ENCODE assay signal across 19 mouse cellular contexts in the genomic region with DNA sequence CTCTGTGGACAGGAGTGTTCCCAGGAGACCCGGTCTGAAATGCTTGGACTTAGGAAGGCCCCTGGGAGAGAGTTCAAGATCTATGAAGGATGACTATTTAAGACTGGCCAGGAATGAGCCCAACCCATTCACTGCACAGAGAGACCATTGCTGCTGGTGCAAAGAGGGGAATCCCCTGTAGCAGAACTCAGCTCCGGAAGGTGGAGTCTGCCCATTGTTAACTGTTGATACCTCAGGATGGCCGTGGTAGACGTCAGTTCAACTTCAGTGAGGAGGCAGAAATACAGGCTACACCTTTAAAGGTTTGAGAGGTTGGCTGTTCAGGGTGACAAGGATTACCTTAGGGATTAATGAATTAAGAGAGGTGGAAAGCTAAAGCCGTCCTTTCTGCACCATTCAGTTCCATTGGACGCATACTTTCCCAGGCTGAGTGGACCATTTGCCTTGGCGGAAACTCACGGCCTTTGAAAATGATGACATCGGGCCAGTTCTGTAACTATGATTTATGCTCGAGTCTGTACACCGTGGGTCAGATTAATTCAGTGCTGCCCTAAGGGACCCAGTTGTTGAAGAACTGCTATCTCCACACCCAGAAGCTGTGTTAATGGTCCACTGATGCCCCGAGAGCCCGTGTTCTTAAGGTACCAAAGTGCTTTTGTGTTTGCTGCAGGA.
DNase-seq lines count a peak whose midpoint lies in the region; ATAC-seq and TF ChIP-seq lines count a peak whose summit lies in the region.
"Had no signal": no experiment of that assay in that cellular context is flagged by ENCODE, and none has a peak within 500 bp of the region (broad histone marks: within the 10 kb centered on the region; RNA-seq: fewer than 3 reads in every experiment).

No protein-coding gene starts in this region.

- no peak for TF ChIP-seq POLR2A in kidney, adult 2 months (IDR thresholded peaks at IDR 0.05; ENCODE audit: low read depth, low read length)

- no peak overlapping the region for H3K27ac ChIP-seq in kidney, adult 2 months (ENCODE audit: insufficient read depth, low read depth, low read length)
- no peak overlapping the region for H3K27ac ChIP-seq in stomach, embryonic 14.5 days (ENCODE audit: low read length)
- H3K27ac ChIP-seq in stomach, postnatal 0 days (replicated peaks) = no peak overlapping the region
- H3K27ac ChIP-seq: intestine, embryonic 15.5 days; limb, embryonic 15.5 days had no signal

- ATAC-seq in stomach, embryonic 14.5 days (ENCODE audit: insufficient number of reproducible peaks, insufficient read depth, low FRiP score, low read depth) = 0 out of 2 replicates have a peak, but pooled peaks have one; percentile 8
- ATAC-seq in stomach, postnatal 0 days (ENCODE audit: low FRiP score, low TSS enrichment) = no peak
- no peak for ATAC-seq in frontal cortex, adult (ENCODE audit: low TSS enrichment)
- ATAC-seq: forebrain, embryonic 14.5 days; intestine, embryonic 15.5 days; liver, postnatal 0 days had no signal

- no peaks in the 10 kb centered on the region for H3K27me3 ChIP-seq in kidney, adult 2 months (replicated peaks; ENCODE audit: control insufficient read depth, insufficient read depth, low read length)
- H3K27me3 ChIP-seq in stomach, embryonic 14.5 days (ENCODE audit: control insufficient read depth, insufficient read depth, low read length) = no peaks in the 10 kb centered on the region
- H3K27me3 ChIP-seq in stomach, postnatal 0 days (ENCODE audit: control insufficient read depth, insufficient read depth, low read length) = no peaks in the 10 kb centered on the region
- H3K27me3 ChIP-seq: heart, embryonic 12.5 days; intestine, embryonic 15.5 days; limb, embryonic 15.5 days; megakaryocyte, embryonic 14.5 days had no signal

- H3K9ac ChIP-seq in stomach, embryonic 14.5 days (replicated peaks; ENCODE audit: low read depth, low read length) = no peak overlapping the region
- H3K9ac ChIP-seq in stomach, postnatal 0 days (ENCODE audit: low read length) = no peak overlapping the region
- H3K9ac ChIP-seq: heart, embryonic 12.5 days; intestine, embryonic 15.5 days; limb, embryonic 15.5 days; liver, postnatal 0 days had no signal

- peaks cover 3% of the 10 kb centered on the region; the same call in 1 of the 2 replicates for H3K4me1 ChIP-seq in kidney, adult 2 months (ENCODE audit: control insufficient read depth, insufficient read depth, low read length)
- 0 out of 2 replicates have a peak, but pooled peaks cover 4% of the 10 kb centered on the region for H3K4me1 ChIP-seq in stomach, embryonic 14.5 days (ENCODE audit: control insufficient read depth, insufficient read depth, low read length)
- peaks cover 3% of the 10 kb centered on the region; the same call in 1 of the 2 replicates for H3K4me1 ChIP-seq in stomach, postnatal 0 days (replicated peaks; ENCODE audit: control insufficient read depth, insufficient read depth)
- H3K4me1 ChIP-seq: intestine, embryonic 15.5 days had no signal

- TF ChIP-seq CTCF in kidney, adult 2 months (conservative IDR thresholded peaks at IDR 0.05; ENCODE audit: insufficient read depth, insufficient read length, low read depth, low read length) = no peak
- no peak for TF ChIP-seq CTCF in stomach, postnatal 0 days (IDR thresholded peaks at IDR 0.05; ENCODE audit: low read depth)

- no peak for TF ChIP-seq EP300 in stomach, postnatal 0 days (optimal IDR thresholded peaks at IDR 0.05)

- H3K4me3 ChIP-seq in kidney, adult 2 months (ENCODE audit: insufficient read depth, low read depth, low read length) = no peak overlapping the region
- no peak overlapping the region for H3K4me3 ChIP-seq in stomach, embryonic 14.5 days (ENCODE audit: low read depth, low read length)
- H3K4me3 ChIP-seq in stomach, postnatal 0 days (ENCODE audit: low read depth, low read length) = no peak overlapping the region
- H3K4me3 ChIP-seq: embryonic facial prominence, embryonic 10.5 days; heart, embryonic 12.5 days; intestine, embryonic 15.5 days; limb, embryonic 15.5 days; megakaryocyte, embryonic 14.5 days had no signal

- peak; percentile 26 for DNase-seq in kidney, adult 2 months
- DNase-seq in kidney, adult 8-10 months = no peak
- no peak for DNase-seq in stomach, postnatal 0 days (ENCODE audit: low spot score)
- peak; percentile 49 for DNase-seq in ZHBTc4 (ENCODE audit: low read depth, low spot score)
- DNase-seq in frontal cortex, postnatal 14 days (ENCODE audit: low spot score in 2 of 2) = no peak
- DNase-seq: cerebellum, adult 2 months; kidney, postnatal 36 days; layer of hippocampus, adult 9-11 months; liver, postnatal 0 days; lung, postnatal 14 days; right cerebral cortex, adult 18-20 months had no signal

- no peak overlapping the region for H3K4me2 ChIP-seq in stomach, embryonic 14.5 days (replicated peaks; ENCODE audit: low read depth, low read length)
- no peak overlapping the region for H3K4me2 ChIP-seq in stomach, postnatal 0 days (replicated peaks; ENCODE audit: low read depth)
- H3K4me2 ChIP-seq: heart, embryonic 12.5 days; intestine, embryonic 15.5 days; limb, embryonic 15.5 days had no signal

- WGBS in kidney, adult 2 months = 63% methylated on average over 13 of the region's 13 CpGs
- 77% methylated on average over 13 of the region's 13 CpGs for WGBS in stomach, embryonic 14.5 days
- WGBS in stomach, postnatal 0 days = 65% methylated on average over 13 of the region's 13 CpGs

- H3K9me3 ChIP-seq in stomach, embryonic 14.5 days (ENCODE audit: control insufficient read depth, low read depth, low read length) = no peaks in the 10 kb centered on the region
- H3K9me3 ChIP-seq in stomach, postnatal 0 days (ENCODE audit: control insufficient read depth, low read length) = no peaks in the 10 kb centered on the region
- H3K9me3 ChIP-seq: embryonic facial prominence, embryonic 10.5 days; heart, embryonic 12.5 days; intestine, embryonic 15.5 days; limb, embryonic 15.5 days had no signal

- H3K36me3 ChIP-seq in kidney, adult 2 months (ENCODE audit: control insufficient read depth, insufficient read depth, low read length) = no peaks in the 10 kb centered on the region
- H3K36me3 ChIP-seq in stomach, embryonic 14.5 days (ENCODE audit: control insufficient read depth, insufficient read depth, low read length) = no peaks in the 10 kb centered on the region
- H3K36me3 ChIP-seq in stomach, postnatal 0 days (ENCODE audit: control insufficient read depth, insufficient read depth, low read length) = no peaks in the 10 kb centered on the region
- H3K36me3 ChIP-seq: embryonic facial prominence, embryonic 10.5 days; heart, embryonic 12.5 days; intestine, embryonic 15.5 days; limb, embryonic 15.5 days had no signal

Comparison
In these comparisons a context has a peak if more than half of its experiments do, and no peak if none do; other contexts are left out.
1. DNase-seq: peak in kidney, adult 2 months (single experiment) and ZHBTc4 (single experiment); none in kidney, adult 8-10 months (0 of 2), stomach, postnatal 0 days (single experiment) and frontal cortex, postnatal 14 days (0 of 2).